In genomic region chr7:137099766-137100165, GRCm38 (mm10) we compare ENCODE assay signal across 13 mouse cellular contexts.
"Had no signal": no experiment of that assay in that cellular context is flagged by ENCODE, and none has a peak within 500 bp of the region (broad histone marks: within the 10 kb centered on the region; RNA-seq: fewer than 3 reads in every experiment).

No protein-coding gene starts in this region.

- H3K27ac ChIP-seq: kidney, postnatal 0 days; layer of hippocampus, adult 2 months; limb, embryonic 15.5 days; liver, embryonic 12.5 days; lung, embryonic 15.5 days; midbrain, embryonic 12.5 days; neural tube, embryonic 13.5 days; stomach, embryonic 15.5 days had no signal

- H3K27me3 ChIP-seq: limb, embryonic 15.5 days; liver, embryonic 12.5 days; lung, embryonic 15.5 days; neural tube, embryonic 13.5 days; stomach, embryonic 15.5 days had no signal

- H3K4me2 ChIP-seq: limb, embryonic 15.5 days; liver, embryonic 12.5 days; lung, embryonic 15.5 days; midbrain, embryonic 12.5 days; neural tube, embryonic 13.5 days; stomach, embryonic 15.5 days had no signal

- H3K4me3 ChIP-seq: layer of hippocampus, adult 2 months; limb, embryonic 15.5 days; liver, embryonic 12.5 days; lung, embryonic 15.5 days; midbrain, embryonic 12.5 days; neural tube, embryonic 13.5 days; stomach, embryonic 15.5 days had no signal

- H3K4me1 ChIP-seq: limb, embryonic 15.5 days; liver, embryonic 12.5 days; lung, embryonic 15.5 days; stomach, embryonic 15.5 days had no signal

- DNase-seq: kidney, adult 9 months; kidney, postnatal 36 days; right cerebral cortex, postnatal 14 days; thymus, postnatal 36 days had no signal

- H3K36me3 ChIP-seq: limb, embryonic 15.5 days; liver, embryonic 12.5 days; lung, embryonic 15.5 days; midbrain, embryonic 12.5 days; neural tube, embryonic 13.5 days; stomach, embryonic 15.5 days had no signal

- ATAC-seq: liver, embryonic 12.5 days; midbrain, embryonic 16.5 days had no signal

- H3K9me3 ChIP-seq: limb, embryonic 15.5 days; liver, embryonic 12.5 days; lung, embryonic 15.5 days; midbrain, embryonic 12.5 days; neural tube, embryonic 13.5 days; stomach, embryonic 15.5 days had no signal

- H3K9ac ChIP-seq: limb, embryonic 15.5 days; liver, embryonic 12.5 days; lung, embryonic 15.5 days; midbrain, embryonic 12.5 days; neural tube, embryonic 13.5 days; stomach, embryonic 15.5 days had no signal
